Mouse (Mus musculus): ENCODE measurements around the gene Rasgrf1.

DNA sequence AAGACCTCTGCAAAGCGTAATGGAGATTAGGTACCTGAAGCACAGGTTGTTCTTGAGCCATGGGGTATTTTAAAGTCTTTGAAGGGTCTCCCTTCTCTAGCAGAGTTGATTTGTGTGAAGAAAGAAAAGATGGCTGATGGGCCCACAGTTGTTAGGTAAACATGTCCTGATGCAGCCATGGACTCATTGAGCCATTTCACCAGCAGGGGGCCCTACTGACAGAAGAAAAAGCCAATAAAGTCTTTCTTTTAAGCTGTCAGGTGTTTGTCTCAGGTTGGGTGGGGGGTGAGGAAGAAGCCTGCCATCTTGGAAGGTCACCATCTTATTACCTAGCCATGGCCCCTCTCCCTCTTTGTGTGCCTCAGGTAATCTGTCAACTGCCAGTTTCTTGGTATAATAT, 30.7 kb downstream of the Rasgrf1 start:
- TF ChIP-seq MAFK (IDR thresholded peaks at IDR 0.05; ENCODE audit: borderline replicate concordance, low read depth, low read length) = no peak
- no peak for TF ChIP-seq NRF1 (IDR thresholded peaks at IDR 0.05; ENCODE audit: insufficient read depth, low read depth, low read length, poor library complexity, severe bottlenecking)
- TF ChIP-seq CTCF (IDR thresholded peaks at IDR 0.05 in 2 of 3, conservative IDR thresholded peaks at IDR 0.05 in 1 of 3; ENCODE audit: control insufficient read depth in 1 of 3, insufficient read depth in 1 of 3, low read depth in 2 of 3, low read length in 3 of 3, poor library complexity in 1 of 3, severe bottlenecking in 1 of 3) = no peak
- TF ChIP-seq POLR2AphosphoS2 (IDR thresholded peaks at IDR 0.05; ENCODE audit: low read length) = no peak
- no peak for TF ChIP-seq SMC3 (IDR thresholded peaks at IDR 0.05; ENCODE audit: low read depth, low read length)
- no peak for TF ChIP-seq KAT2A (conservative IDR thresholded peaks at IDR 0.05; ENCODE audit: low read depth, low read length)
- no peak for TF ChIP-seq TCF12 (IDR thresholded peaks at IDR 0.05; ENCODE audit: low read depth, low read length)
